Mouse (Mus musculus): ENCODE data around the gene Cdh4. TPM values are rescaled to one million over a fixed set of nuclear protein-coding genes. Genes with fewer than 3 reads are reported as not detected.

Gene Cdh4
- total and polyA plus RNA-seq, 2 experiments from 2014 or later, result 0.51 to 2.1 TPM

- H3K4me2 ChIP-seq (ENCODE audit: low read depth, low read length), result no peak overlapping the region
- H3K9ac ChIP-seq (replicated peaks; ENCODE audit: low read depth, low read length), result no peak overlapping the region
- no peaks in the 10 kb centered on the region for H3K27me3 ChIP-seq (ENCODE audit: control insufficient read depth, insufficient read depth, low read length)
- TF ChIP-seq CTCF (IDR thresholded peaks at IDR 0.05; ENCODE audit: low read depth), result no peak
- TF ChIP-seq EP300 (IDR thresholded peaks at IDR 0.05; ENCODE audit: low read depth), result no peak
- H3K36me3 ChIP-seq (replicated peaks; ENCODE audit: control insufficient read depth, insufficient read depth, low read length), result peaks cover 75% of the 10 kb centered on the region
- ATAC-seq (ENCODE audit: insufficient read depth, low read depth) (no peak), DNase-seq (ENCODE audit: low spot score) (no peak)
- WGBS, result 93% methylated on average over 13 of the region's 13 CpGs
- H3K9me3 ChIP-seq (replicated peaks; ENCODE audit: control insufficient read depth, low read length), result no peaks in the 10 kb centered on the region
- H3K27ac ChIP-seq (ENCODE audit: low read depth), result no peak overlapping the region
- H3K4me3 ChIP-seq (ENCODE audit: low read depth, low read length), result no peak overlapping the region
- H3K4me1 ChIP-seq (ENCODE audit: control insufficient read depth, insufficient read depth), result no peaks in the 10 kb centered on the region
Observed at GRCm38 (mm10) chr2:179929166-179929565, 486.9 kb downstream of the Cdh4 start.

GRCm38 (mm10) chr2:179931741-179932140 is 489.5 kb downstream of the Cdh4 start:
- no peak for DNase-seq (ENCODE audit: low spot score)
- H3K4me3 ChIP-seq (ENCODE audit: low read depth, low read length), result no peak overlapping the region
- no peak overlapping the region for H3K9ac ChIP-seq (replicated peaks; ENCODE audit: low read depth, low read length)
- H3K36me3 ChIP-seq (replicated peaks; ENCODE audit: control insufficient read depth, insufficient read depth, low read length), result peaks cover 60% of the 10 kb centered on the region
- H3K4me1 ChIP-seq (ENCODE audit: control insufficient read depth, insufficient read depth), result no peaks in the 10 kb centered on the region
- H3K27ac ChIP-seq (ENCODE audit: low read depth), result no peak overlapping the region
- no peaks in the 10 kb centered on the region for H3K9me3 ChIP-seq (replicated peaks; ENCODE audit: control insufficient read depth, low read length)
- H3K27me3 ChIP-seq (ENCODE audit: control insufficient read depth, insufficient read depth, low read length), result no peaks in the 10 kb centered on the region
- TF ChIP-seq CTCF (IDR thresholded peaks at IDR 0.05; ENCODE audit: low read depth) (no peak), EP300 (IDR thresholded peaks at IDR 0.05; ENCODE audit: low read depth) (no peak)
- ATAC-seq (ENCODE audit: insufficient read depth, low read depth), result no peak
- no peak overlapping the region for H3K4me2 ChIP-seq (ENCODE audit: low read depth, low read length)
- WGBS, result 88% methylated on average over 16 of the region's 16 CpGs

- Histone ChIP-seq H3K36me3 (replicated peaks; ENCODE audit: control insufficient read depth, insufficient read depth, low read length) (peaks cover 43% of the 10 kb centered on the region), H3K4me1 (ENCODE audit: control insufficient read depth, insufficient read depth) (no peaks in the 10 kb centered on the region), H3K9me3 (replicated peaks; ENCODE audit: control insufficient read depth, low read length) (no peaks in the 10 kb centered on the region), H3K27ac (ENCODE audit: low read depth) (no peak overlapping the region), H3K4me3 (ENCODE audit: low read depth, low read length) (no peak overlapping the region), H3K9ac (replicated peaks; ENCODE audit: low read depth, low read length) (no peak overlapping the region), H3K4me2 (ENCODE audit: low read depth, low read length) (no peak overlapping the region), H3K27me3 (ENCODE audit: control insufficient read depth, insufficient read depth, low read length) (no peaks in the 10 kb centered on the region)
- WGBS, result 79% methylated on average over 3 of the region's 3 CpGs
- ATAC-seq (ENCODE audit: insufficient read depth, low read depth) (no peak), DNase-seq (ENCODE audit: low spot score) (no peak)
- TF ChIP-seq EP300 (IDR thresholded peaks at IDR 0.05; ENCODE audit: low read depth) (no peak), CTCF (IDR thresholded peaks at IDR 0.05; ENCODE audit: low read depth) (no peak)
Observed at GRCm38 (mm10) chr2:179934165-179934564, 491.9 kb downstream of the Cdh4 start.

- Histone ChIP-seq H3K4me2 (ENCODE audit: low read depth, low read length) (no peak overlapping the region), H3K27ac (ENCODE audit: low read depth) (no peak overlapping the region), H3K36me3 (replicated peaks; ENCODE audit: control insufficient read depth, insufficient read depth, low read length) (peaks cover 18% of the 10 kb centered on the region), H3K4me3 (ENCODE audit: low read depth, low read length) (no peak overlapping the region), H3K27me3 (ENCODE audit: control insufficient read depth, insufficient read depth, low read length) (no peaks in the 10 kb centered on the region), H3K9me3 (replicated peaks; ENCODE audit: control insufficient read depth, low read length) (no peaks in the 10 kb centered on the region), H3K9ac (replicated peaks; ENCODE audit: low read depth, low read length) (no peak overlapping the region), H3K4me1 (ENCODE audit: control insufficient read depth, insufficient read depth) (no peaks in the 10 kb centered on the region)
- no peak for ATAC-seq (ENCODE audit: insufficient read depth, low read depth)
- 58% methylated on average over 4 of the region's 4 CpGs for WGBS
- DNase-seq (ENCODE audit: low spot score), result no peak
- TF ChIP-seq EP300 (IDR thresholded peaks at IDR 0.05; ENCODE audit: low read depth), result no peak
- no peak for TF ChIP-seq CTCF (IDR thresholded peaks at IDR 0.05; ENCODE audit: low read depth)
Observed at GRCm38 (mm10) chr2:179937091-179937490, 494.9 kb downstream of the Cdh4 start.

GRCm38 (mm10) chr2:179941696-179942095 is 499.5 kb downstream of the Cdh4 start:
- H3K36me3 ChIP-seq (replicated peaks; ENCODE audit: control insufficient read depth, insufficient read depth, low read length), result no peaks in the 10 kb centered on the region
- WGBS, result 100% methylated on average over 1 of the region's 1 CpGs
- ATAC-seq (ENCODE audit: insufficient read depth, low read depth) (no peak), DNase-seq (ENCODE audit: low spot score) (no peak)
- TF ChIP-seq EP300 (IDR thresholded peaks at IDR 0.05; ENCODE audit: low read depth) (no peak), CTCF (IDR thresholded peaks at IDR 0.05; ENCODE audit: low read depth) (no peak)
- no peak overlapping the region for H3K4me2 ChIP-seq (ENCODE audit: low read depth, low read length)
- H3K4me1 ChIP-seq (ENCODE audit: control insufficient read depth, insufficient read depth), result peaks cover 20% of the 10 kb centered on the region
- no peak overlapping the region for H3K27ac ChIP-seq (ENCODE audit: low read depth)
- no peak overlapping the region for H3K4me3 ChIP-seq (ENCODE audit: low read depth, low read length)
- no peaks in the 10 kb centered on the region for H3K9me3 ChIP-seq (replicated peaks; ENCODE audit: control insufficient read depth, low read length)
- no peaks in the 10 kb centered on the region for H3K27me3 ChIP-seq (ENCODE audit: control insufficient read depth, insufficient read depth, low read length)
- H3K9ac ChIP-seq (replicated peaks; ENCODE audit: low read depth, low read length), result no peak overlapping the region

GRCm38 (mm10) chr2:179945051-179945450 is 502.8 kb downstream of the Cdh4 start:
- DNase-seq (ENCODE audit: low spot score) (no peak), ATAC-seq (ENCODE audit: insufficient read depth, low read depth) (no peak; the same call in 1 of the 2 replicates)
- Histone ChIP-seq H3K27me3 (ENCODE audit: control insufficient read depth, insufficient read depth, low read length) (no peaks in the 10 kb centered on the region), H3K27ac (ENCODE audit: low read depth) (no peak overlapping the region), H3K4me3 (ENCODE audit: low read depth, low read length) (no peak overlapping the region), H3K4me1 (ENCODE audit: control insufficient read depth, insufficient read depth) (peaks cover 31% of the 10 kb centered on the region), H3K36me3 (replicated peaks; ENCODE audit: control insufficient read depth, insufficient read depth, low read length) (no peaks in the 10 kb centered on the region), H3K9me3 (replicated peaks; ENCODE audit: control insufficient read depth, low read length) (no peaks in the 10 kb centered on the region), H3K9ac (replicated peaks; ENCODE audit: low read depth, low read length) (no peak overlapping the region), H3K4me2 (ENCODE audit: low read depth, low read length) (no peak overlapping the region)
- TF ChIP-seq CTCF (IDR thresholded peaks at IDR 0.05; ENCODE audit: low read depth), result no peak
- no peak for TF ChIP-seq EP300 (IDR thresholded peaks at IDR 0.05; ENCODE audit: low read depth)
- 57% methylated on average over 4 of the region's 4 CpGs for WGBS

Measured in heart, postnatal 0 days (tissue).